In genomic region chr7:38271859-38272258, GRCm38 (mm10) we compare ENCODE assay signal across 8 mouse cellular contexts. TPM values are rescaled to one million over a fixed set of nuclear protein-coding genes. Genes with fewer than 3 reads are reported as not detected.
A peak's percentile ranks its signal among the peaks of the same experiment; 100 is the strongest.
DNase-seq lines count a peak whose midpoint lies in the region; ATAC-seq lines count a peak whose summit lies in the region.

No protein-coding gene starts in this region.

- no peak overlapping the region for H3K27ac ChIP-seq in hindbrain, embryonic 12.5 days
- no peak overlapping the region for H3K27ac ChIP-seq in midbrain, embryonic 13.5 days

- H3K4me3 ChIP-seq in hindbrain, embryonic 12.5 days: peak overlapping the region; percentile 74
- H3K4me3 ChIP-seq in midbrain, embryonic 13.5 days (replicated peaks): peak overlapping the region; percentile 79

- peak overlapping the region; percentile 94 for H3K4me2 ChIP-seq in hindbrain, embryonic 12.5 days (replicated peaks)
- H3K4me2 ChIP-seq in midbrain, embryonic 13.5 days (replicated peaks): peak overlapping the region; percentile 91

- H3K9me3 ChIP-seq in hindbrain, embryonic 12.5 days (replicated peaks): no peaks in the 10 kb centered on the region
- H3K9me3 ChIP-seq in midbrain, embryonic 13.5 days: no peaks in the 10 kb centered on the region

- H3K4me1 ChIP-seq in hindbrain, embryonic 12.5 days: peaks cover 12% of the 10 kb centered on the region
- H3K4me1 ChIP-seq in midbrain, embryonic 13.5 days (replicated peaks): peaks cover 20% of the 10 kb centered on the region

- peaks cover 17% of the 10 kb centered on the region for H3K36me3 ChIP-seq in hindbrain, embryonic 12.5 days
- H3K36me3 ChIP-seq in midbrain, embryonic 13.5 days: peaks cover 16% of the 10 kb centered on the region

- peak overlapping the region; percentile 76 for H3K9ac ChIP-seq in hindbrain, embryonic 12.5 days
- peak overlapping the region; percentile 81 for H3K9ac ChIP-seq in midbrain, embryonic 13.5 days (replicated peaks)

- DNase-seq in kidney, adult 9 months: peak; percentile 14
- no peak for DNase-seq in kidney, postnatal 25 days
- DNase-seq in c-Kit-positive CD71-positive TER-119-positive erythroid progenitor cells, embryonic 14.5 days (ENCODE audit: low spot score): peak; percentile 26
- no peak for DNase-seq in spleen, adult 12 weeks (ENCODE audit: low spot score)
- DNase-seq in cerebellum, adult 9-10 months: no peak
- no peak for DNase-seq in cerebellum, adult 9-11 months

- ATAC-seq in hindbrain, embryonic 12.5 days (ENCODE audit: low FRiP score): peak; percentile 33
- ATAC-seq in midbrain, embryonic 13.5 days: peak; percentile 51

- no peaks in the 10 kb centered on the region for H3K27me3 ChIP-seq in hindbrain, embryonic 12.5 days
- H3K27me3 ChIP-seq in midbrain, embryonic 13.5 days: no peaks in the 10 kb centered on the region

- WGBS in hindbrain, embryonic 12.5 days: 10% methylated on average over 4 of the region's 4 CpGs
- WGBS in midbrain, embryonic 13.5 days: 21% methylated on average over 4 of the region's 4 CpGs

RNA-seq across cellular contexts. Expression of gene Pop4, which starts 0.6 kb away (rescaled TPM):
- 79.8 and 80.1 TPM in 2 replicates for polyA plus RNA-seq in hindbrain, embryonic 12.5 days (2016; fragmentation: Nextera tagmentation; extraction: Ambion mirVana)
- 84.8 and 89.3 TPM in 2 replicates for polyA plus RNA-seq in midbrain, embryonic 13.5 days (2015; fragmentation: Nextera tagmentation; extraction: Ambion mirVana)

RNA-seq across cellular contexts. Expression of gene Plekhf1, which starts 44.0 kb away (rescaled TPM):
- 1.8 and 2.1 TPM in 2 replicates for polyA plus RNA-seq in hindbrain, embryonic 12.5 days (2016; fragmentation: Nextera tagmentation; extraction: Ambion mirVana)
- 0.58 TPM in 2 replicates for polyA plus RNA-seq in midbrain, embryonic 13.5 days (2015; fragmentation: Nextera tagmentation; extraction: Ambion mirVana)

Comparison
In these comparisons a context has a peak if more than half of its experiments do, and no peak if none do; other contexts are left out.
1. DNase-seq: peak in kidney, adult 9 months (single experiment) and c-Kit-positive CD71-positive TER-119-positive erythroid progenitor cells, embryonic 14.5 days (single experiment); none in kidney, postnatal 25 days (0 of 2), spleen, adult 12 weeks (single experiment), cerebellum, adult 9-10 months (single experiment) and cerebellum, adult 9-11 months (single experiment).